Mouse (Mus musculus) embryo, embryonic 11.5 days (tissue): ENCODE measurements around the gene Ccnjl.

Experiments
- DNase-seq: peaks from one replicate; pipeline ENCODE4 v3.0.0-alpha.2; 2012; ENCODE audit warnings: low read depth, low spot score

Ccnjl gene

DNA sequence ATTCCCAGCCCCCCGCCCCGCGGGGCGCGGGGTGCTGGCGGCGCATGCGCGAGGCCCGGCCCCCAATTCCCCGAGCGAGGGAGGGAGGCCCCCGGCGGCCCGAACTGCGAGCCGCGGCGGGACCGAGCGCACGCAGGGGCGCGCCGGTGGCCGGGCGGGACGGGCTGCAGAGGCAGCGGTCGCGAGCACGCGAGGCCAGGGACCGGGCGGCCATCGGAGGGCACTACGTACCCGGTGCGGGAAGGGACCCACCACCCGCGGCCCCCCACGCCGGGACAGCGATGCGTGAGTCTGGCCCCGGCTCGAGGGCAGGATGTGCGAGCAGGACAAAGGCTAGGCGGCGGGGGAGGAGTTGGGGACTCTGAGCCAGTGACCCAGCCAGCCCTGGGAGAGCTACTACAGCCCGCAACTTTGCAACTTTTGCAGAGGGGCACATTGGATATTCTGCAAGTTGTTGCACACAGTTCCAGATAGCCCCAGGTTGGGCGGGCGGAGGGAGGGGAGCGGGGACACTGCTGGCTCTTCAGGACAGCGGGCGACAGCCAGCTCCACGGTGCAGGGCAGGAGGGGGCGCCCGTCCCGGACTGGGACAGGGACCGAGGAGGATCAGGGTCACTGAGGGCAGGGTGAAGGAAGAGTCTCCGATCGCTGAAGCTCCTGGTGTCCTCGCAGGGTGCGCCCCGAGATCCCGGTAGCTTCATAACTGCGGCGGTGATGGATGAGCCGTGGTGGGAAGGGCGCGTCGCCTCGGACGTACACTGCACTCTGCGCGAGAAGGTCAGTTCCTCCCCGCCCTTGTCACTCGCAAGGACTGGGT lies at the start of gene Ccnjl:
Gene Ccnjl (plus strand): TSS at position 102 of the 817 bp plus-strand sequence.
- DNase-seq = peak; percentile 66

DNA sequence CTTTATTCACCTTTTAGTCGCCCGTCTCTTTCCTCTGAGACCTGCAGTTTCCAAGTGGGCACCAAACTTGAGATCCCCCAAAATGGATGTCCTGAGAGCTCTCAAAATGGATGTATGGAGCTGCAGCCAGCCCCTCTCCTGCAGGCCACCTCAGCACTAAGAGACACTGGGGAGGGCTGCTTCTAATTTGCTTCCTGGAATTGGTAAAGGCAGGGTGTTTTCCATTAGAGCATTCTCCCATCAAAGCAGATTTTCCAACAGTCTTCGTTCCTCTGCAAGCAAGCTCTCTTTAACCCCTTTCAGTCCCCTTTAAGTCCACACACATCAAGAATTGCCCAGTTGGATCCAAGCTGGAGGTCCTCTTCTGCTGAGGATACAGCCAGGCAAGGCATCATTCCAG lies 49.2 kb upstream of the Ccnjl start:
- DNase-seq = no peak

DNA sequence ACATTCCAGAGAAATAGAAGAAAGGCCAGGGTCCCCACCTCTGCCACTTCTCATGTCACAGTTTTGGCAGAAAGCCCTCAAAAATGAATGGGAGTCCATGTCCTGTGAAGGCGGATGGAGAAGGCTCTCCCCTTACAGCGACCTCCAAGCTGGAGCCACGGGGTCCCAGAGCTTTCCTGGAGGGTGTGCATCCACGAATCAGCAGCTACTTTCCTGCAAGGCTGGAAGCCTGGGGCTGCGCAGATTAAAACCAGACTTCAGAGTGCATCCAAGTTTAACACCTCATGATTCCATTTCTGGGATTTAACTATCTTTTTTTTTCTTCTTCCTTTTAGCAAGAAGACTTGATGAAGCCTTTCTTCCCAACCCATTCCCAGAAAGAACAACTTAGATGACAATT lies 48.0 kb upstream of the Ccnjl start:
- no peak for DNase-seq

DNA sequence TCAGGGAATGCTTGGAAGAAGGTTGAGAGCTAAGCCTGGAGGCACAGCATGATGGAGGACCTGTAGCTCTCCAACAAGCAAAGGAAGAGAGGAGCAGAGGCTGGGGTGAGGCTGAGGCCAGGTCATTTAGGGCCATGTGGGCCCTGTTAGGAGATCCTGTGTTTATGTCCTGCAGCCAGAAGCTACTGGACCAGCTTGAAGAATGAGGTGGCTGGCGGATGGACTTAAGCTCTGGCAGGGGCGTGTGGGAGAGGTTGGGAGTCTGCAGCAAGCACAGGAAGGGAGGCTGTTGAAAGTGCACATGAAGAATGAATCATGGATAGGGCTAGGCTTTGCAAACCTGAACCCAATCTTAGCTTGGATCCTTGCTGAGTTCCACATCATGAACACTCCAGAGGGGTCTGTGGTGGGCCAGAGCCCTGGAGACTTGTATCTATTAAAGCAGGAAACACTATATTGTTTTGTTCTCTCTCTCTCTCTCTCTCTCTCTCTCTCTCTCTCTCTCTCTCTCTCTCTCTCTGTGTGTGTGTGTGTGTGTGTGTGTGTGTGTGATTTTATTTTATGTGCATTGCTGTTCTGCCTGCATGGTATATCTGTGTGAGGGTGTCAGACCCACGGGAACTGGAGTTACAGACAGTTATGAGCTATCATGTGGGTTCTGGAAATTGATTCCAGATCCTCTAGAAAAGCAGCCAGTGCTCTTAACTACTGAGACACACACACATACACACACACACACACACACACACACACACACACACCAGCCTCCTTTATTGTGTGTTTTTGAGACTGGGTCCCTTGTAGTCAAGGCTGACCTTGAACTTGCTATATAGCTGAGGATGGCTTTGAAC lies 46.7 kb upstream of the Ccnjl start:
- no peak for DNase-seq

DNA sequence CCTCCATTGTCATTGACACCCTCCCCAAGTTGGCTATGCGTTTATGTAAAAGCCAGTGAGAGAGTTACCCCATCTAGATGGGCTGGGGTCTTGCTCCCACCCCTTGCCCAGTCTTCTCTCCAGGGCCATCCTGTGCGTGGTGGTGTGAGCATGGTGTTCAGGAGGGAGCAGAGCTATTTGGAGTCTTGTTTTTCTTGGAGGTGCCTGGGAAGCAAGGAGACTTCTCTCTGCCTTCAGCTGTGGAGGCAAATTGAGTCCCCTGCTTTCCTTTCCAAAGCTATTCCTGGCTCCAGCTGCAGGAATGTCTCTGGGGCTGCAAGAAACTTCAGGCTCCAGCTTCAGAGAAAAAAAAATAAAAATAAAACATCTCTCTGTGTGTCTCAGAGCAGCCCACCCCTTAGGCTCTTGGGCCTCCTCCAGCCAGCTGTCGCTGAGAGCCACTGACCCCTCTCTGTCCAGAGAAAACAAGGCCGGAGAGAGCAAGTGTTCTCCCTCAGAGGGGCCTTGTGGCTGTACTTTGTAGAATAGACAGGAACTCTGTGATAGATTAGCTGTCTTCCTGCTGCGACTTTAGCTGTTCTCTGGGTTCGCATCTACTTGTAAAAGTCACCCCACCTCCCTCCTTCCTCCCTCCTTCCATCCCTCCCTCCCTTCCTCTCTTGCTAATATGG lies 45.3 kb upstream of the Ccnjl start:
- no peak for DNase-seq

DNA sequence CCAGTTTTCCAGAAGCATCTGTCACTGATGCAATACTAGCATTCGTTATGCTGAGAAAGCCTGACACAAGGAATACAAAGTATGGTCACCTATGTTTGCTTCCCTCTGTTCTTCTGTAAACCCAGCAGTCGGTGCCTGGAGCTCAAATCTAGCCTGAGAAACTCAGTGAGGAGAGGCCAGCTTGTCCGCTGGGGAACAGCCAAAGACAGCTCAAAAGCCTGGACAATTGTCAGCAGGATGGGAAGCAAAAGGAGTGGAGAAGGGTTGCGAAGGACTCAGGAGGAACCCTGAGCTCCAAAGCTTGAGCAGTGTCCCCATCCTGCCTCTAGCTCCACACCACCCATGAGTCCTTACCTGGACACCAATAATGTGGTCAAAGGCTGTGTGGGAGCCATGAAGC lies 44.5 kb upstream of the Ccnjl start:
- no peak for DNase-seq

DNA sequence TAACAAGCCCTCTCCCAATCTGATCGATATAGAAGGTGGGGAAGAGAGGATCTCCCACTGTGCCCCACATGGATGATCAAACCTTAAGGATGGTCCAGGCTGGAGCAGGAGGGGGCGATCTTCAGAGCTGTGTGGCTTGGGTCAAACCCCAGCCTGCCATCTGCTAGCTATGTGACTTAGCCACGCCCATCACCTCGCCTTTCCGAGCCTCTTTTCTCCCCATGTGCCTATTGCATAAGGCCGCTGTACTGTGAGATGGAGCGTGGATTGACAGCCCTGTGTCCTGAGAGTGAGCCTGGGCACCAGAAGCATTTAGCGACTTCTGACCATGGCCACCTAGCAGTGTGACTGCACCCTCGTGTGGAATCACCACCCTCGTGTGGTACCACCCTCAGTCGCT lies 43.9 kb upstream of the Ccnjl start:
- DNase-seq = no peak

DNA sequence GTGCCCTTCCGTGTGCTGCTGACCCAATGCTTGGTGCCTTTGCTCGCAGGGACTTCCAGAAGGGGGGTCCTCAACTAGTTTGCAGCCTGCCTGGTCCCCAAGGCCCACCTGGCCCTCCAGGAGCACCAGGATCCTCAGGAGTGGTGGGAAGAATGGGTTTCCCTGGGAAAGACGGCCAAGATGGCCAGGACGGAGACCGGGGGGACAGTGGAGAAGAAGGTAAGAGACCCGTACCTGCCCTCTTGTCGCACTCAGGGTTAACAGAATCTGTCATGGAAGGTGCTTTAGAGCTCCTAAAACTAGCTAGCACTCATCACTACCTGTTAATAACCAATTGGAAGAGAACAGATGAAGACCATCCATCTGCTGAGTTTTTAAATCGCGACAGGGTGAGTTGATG lies 42.7 kb upstream of the Ccnjl start:
- no peak for DNase-seq

DNA sequence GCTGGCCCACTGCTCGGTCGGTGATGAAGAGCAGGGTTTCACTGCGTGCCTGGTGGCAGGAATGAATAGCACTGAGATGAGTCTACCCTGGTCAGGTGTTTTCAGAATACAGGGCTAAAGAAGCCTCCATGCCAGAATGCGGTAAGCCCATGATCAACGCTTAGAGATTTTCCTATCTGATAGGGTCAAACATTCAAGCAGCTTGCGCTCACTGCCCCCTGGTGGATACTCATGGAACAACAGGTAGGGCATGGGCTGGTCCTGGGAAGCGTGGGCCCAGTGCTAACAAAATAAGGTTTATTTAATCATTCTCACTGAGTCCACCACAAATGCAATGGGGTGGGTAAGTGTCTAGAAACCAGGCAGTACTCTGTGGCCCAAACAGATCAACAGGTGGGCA lies 35.9 kb upstream of the Ccnjl start:
- DNase-seq = peak; percentile 57

DNA sequence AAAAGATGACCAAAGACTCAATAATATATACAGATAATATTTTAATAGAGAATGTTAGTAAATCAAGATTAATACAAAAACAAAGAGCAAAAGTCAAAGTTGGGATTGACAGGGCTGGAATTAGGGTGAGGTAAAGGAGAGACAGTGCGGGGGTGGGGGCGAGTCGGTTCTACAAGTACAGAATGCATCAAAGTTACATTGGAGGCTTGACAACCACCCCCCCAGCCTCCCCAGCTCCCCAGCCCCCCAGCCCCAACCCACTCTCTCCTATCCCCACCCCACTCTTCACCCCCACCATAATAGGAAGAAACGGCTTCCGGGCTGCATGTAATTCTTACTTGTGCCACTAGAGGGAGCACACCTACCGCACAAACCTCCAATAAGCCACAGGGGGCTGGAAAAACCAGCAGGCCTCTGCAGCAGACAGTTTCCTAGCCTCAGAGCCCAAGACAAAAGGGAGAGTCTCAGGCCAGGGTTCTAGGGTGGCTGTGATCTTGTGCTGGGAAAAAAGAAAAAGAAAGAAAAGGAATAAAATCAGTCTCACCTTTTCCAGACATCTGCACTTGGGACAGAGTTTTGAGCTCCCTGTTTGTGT lies 34.7 kb upstream of the Ccnjl start:
- DNase-seq = peak; percentile 58

DNA sequence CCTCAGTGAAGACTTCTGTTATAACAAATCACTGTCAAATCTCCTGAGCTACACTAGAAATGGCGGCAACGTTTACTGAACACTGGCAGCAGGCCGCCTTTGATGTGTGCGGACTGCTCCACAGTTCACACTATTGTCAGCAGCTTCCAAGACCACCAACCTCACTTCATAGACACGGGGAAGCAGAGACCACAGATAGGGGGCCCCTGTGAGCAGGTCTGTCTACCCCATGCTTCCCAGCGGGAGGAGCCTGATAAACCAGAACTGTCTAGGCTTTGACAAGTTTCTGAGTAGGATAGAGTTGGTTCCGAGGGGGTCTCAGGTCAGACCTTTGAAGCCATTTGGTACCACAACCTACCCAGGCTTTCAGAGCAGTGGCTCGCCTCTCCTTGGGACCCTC lies 33.5 kb upstream of the Ccnjl start:
- DNase-seq = no peak

DNA sequence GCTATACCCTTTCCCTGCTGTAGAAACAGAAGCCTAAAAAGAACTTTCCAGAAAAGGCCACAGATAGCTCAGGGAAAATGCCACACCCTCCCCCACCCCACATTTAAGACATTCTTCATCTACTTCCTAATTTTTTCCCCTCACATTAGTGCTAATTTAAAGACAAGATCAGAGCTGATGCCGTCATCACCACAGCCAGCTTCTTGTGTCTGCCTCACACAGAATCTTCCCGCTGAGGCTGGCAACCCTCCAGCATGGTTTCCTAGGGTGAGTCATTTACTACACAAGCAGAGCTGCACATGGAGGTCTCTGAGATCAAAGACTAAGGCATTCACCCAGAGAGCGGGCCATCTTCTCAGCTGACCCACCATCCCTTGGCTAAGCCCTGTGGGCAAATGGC lies 33.1 kb upstream of the Ccnjl start:
- DNase-seq = no peak

DNA sequence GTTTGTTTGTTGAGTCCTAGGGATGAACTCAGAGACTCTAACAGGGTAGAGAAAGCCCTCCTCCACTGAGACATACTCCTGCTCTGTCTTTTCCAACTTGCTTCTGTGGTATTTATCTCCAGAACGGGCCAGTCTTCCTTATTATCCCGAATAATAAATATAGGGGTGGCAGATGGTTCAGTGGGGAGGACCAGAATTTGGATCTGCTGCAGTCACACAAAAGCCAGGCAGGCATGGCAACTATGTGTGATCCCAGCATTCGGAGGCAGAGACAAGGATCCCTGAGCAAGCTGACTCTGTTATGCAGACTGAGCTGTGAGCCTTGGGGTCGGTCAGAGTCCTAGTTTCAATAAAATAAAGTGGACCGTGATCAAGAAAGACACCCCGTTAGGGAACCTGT lies 27.3 kb upstream of the Ccnjl start:
- no peak for DNase-seq

DNA sequence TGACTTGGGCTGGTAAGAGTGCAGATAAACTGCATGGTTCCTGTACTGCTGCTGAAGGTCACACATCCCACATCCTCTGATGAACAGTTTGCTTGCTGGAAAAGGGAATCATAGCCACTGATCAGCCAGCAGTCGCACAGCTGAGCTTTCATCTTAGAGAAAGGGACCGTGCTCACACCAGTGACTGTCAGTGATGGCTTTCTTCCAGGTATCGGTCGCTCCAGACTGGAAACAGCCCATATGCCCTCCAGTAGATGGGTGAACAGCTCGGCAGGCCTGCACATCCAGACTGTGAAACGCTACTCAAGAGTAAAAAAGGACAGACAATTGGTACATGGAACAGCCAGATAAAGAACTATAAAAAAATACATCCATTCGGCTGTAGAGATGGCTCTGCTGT lies 23.4 kb upstream of the Ccnjl start:
- no peak for DNase-seq

DNA sequence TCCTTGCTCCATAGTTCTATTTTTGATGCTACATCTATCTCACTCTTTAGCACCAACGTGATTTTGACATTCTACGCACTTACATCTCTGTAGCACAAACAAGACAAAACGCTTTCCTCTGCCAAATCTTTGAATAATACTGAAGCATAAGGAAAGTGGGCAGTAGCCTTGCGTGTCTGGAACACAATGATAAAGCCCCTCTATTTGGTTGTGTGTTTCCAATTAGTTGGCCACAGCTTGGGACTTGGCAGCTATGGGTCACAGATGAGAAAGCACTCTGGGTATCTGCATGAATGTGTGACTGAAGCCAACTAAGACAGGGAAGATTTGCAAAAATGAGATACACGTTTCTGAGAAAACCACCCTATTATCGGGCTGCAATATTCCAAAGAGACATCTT lies 20.6 kb upstream of the Ccnjl start:
- no peak for DNase-seq

DNA sequence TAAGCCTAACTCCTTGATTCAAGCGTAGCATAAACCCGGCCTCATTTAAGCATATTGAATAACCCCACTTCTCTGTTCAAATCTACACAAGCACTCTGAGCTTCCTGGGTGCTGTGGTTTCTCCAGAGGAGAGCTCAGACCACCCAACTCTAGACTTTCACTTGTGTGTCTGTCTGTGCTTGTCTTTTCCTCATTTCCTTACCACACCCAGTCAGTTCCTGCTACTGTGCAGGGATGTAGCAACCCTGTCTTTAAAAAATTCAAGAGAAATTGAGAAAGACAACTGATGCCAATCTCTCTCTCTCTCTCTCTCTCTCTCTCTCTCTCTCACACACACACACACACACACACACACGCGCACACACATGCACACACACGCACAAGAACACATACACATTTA lies 18.7 kb upstream of the Ccnjl start:
- DNase-seq = no peak

DNA sequence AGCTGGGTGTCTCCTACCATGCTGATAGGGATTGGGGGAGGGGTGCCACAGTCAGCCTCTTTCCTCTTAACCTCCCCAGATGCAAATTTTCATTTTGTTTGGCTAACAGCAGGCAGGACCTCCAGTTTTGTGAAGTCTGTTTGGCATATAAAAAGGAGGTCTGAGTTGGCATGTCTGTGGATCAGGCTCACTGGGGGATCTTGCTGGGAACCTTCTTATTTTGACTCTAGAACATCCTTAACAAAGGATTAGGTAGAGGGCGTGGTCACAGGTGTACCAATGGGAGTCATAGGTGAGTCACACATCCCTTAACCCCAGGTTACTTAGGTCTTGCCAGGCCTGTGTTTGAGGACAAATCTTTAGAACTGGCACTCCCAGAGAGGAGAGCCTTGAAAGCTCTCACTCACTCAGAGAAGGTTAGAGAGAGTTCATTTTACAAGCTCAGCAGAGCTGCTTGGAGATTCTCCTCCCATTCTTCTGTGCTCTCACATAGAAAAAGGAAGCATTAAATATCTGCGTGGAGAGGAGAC lies 15.9 kb upstream of the Ccnjl start:
- no peak for DNase-seq

DNA sequence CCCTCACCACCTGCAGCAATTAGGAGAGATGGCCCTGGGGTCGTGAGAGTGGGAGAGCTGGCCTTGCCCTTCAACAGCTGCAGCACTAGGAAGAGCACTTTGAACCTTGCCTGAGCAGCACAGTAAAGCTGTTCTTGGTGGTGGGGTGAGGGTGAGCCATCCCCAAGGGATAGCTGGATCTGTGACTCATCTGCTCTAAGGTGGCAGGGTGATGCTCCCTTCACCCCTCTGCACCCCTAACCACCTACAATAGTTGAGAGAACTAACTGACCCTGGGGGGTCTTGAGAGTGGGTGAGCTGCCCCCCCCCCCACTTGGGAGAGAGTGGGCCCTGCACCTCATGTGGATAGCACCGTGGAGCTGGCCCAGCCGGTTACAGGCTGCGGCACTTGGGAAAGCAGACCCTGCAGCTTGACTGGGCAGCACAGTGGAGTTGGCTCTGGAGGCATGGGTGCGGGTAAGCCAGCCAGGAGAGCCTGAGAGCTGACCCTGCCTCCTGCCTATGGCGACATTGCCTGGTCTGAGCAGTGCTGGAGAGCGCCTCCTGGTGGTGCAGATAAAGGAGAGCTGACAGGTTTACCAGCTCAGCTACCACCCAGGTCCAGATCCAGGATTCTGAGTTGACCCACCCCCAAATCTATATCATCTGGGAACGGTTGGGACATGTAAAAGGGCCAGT lies 12.1 kb upstream of the Ccnjl start:
- DNase-seq = peak; percentile 37

DNA sequence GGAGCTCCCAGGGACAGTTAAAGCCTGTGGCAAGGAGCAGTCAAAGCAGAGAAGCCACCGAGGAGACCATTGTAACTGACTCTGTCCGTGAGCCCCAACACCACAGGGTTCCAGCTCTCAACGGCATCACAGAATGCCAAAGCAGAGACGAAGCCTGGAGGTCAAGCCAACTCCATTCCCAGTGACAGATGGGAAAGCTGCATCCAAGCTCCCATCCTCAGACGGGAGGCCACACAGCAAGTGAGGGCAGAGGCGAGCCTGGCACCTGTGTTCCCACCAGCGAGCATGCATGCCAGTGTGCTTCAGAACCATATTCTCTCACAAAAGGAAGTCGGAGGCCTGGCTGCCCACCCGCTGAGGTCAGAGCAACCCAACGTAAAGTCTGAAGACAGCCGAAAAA lies 10.9 kb upstream of the Ccnjl start:
- no peak for DNase-seq

DNA sequence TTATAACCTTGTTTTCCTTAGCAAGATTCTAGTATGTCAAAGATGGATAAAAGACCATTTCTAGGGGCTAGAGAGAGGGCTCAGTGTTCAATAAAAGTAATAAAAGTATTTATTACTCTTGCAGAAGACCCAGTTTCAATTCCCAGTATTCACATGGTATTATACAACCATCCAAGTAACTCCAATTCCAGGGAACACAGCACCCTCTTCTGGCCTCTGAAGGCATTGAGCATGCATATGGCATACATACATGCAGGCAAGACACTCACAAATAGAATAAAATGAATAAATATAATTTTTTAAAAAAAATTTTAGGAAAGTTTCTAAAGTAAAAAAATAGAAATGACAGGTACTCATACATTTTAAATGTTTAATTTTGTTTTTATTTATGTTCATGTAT lies 10.5 kb upstream of the Ccnjl start:
- DNase-seq = no peak

DNA sequence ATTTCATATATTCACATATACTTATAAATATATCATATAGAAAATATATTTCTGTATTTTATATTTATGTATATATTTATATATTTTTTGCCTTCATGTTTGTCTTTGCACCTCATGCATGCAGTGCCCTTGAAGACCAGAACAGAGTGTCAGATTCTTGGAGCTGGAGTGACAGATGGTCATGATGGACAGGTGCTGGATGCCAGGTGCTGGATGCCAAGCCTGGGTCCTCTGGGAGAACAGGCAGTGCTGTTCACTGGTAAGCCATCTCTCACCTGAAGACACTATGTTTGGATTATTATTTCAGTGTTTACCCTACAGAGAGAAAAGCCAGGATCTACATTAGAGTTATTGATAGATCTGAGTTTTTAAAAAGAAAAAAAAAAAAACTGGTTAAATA lies 9.8 kb upstream of the Ccnjl start:
- no peak for DNase-seq
